Mouse (Mus musculus) forebrain, embryonic 13.5 days (tissue): Measurements from ENCODE around the gene Kcnk13. TPM values are rescaled to one million over a fixed set of nuclear protein-coding genes. Genes with fewer than 3 reads are reported as not detected.

Experiments used
- ATAC-seq: fragments of 200-750 bp; cut with Nextera tagmentation; 2 replicates; pipeline ENCODE4 v1.8.0; 2017
- H3K27ac ChIP-seq: fragments of 300-500 bp; sonication (generic); 2 replicates; pipeline ENCODE4 v1.5.1; 2015; ENCODE audit warnings: inconsistent platforms, mild to moderate bottlenecking, moderate library complexity
- H3K27me3 ChIP-seq: fragments of 300-500 bp; sonication (generic); 2 replicates; pipeline ENCODE4 v1.6.1; 2015; ENCODE audit warnings: mild to moderate bottlenecking, inconsistent platforms
- H3K36me3 ChIP-seq: fragments of 300-500 bp; sonication (generic); 2 replicates; pipeline ENCODE4 v1.6.1; 2015; ENCODE audit warnings: mild to moderate bottlenecking, inconsistent platforms; ENCODE audit not compliant: poor library complexity, severe bottlenecking
- H3K4me1 ChIP-seq: fragments of 300-500 bp; sonication (generic); 2 replicates; pipeline ENCODE4 v1.6.1; 2015; ENCODE audit warnings: inconsistent platforms
- H3K4me2 ChIP-seq: fragments of 300-500 bp; sonication (generic); 2 replicates; pipeline ENCODE4 v1.6.1; 2015; ENCODE audit warnings: inconsistent platforms, mild to moderate bottlenecking, moderate library complexity
- H3K4me3 ChIP-seq: fragments of 300-500 bp; sonication (generic); 2 replicates; pipeline ENCODE4 v1.5.1; 2015; ENCODE audit warnings: mild to moderate bottlenecking, inconsistent platforms
- H3K9ac ChIP-seq: fragments of 300-500 bp; sonication (generic); 2 replicates; pipeline ENCODE4 v1.6.1; 2015; ENCODE audit warnings: mild to moderate bottlenecking, inconsistent platforms
- H3K9me3 ChIP-seq: fragments of 300-500 bp; sonication (generic); replicated peaks from 2 replicates; pipeline ENCODE4 v1.6.1; 2016; ENCODE audit warnings: inconsistent platforms
- WGBS: fragments of 180-500 bp; shearing (Covaris S2); methylation state at CpG from one replicate; pipeline ENCODE4 v1.1.7; 2015; 5-methylcytosine and 5-hydroxymethylcytosine counted together
- polyA plus RNA-seq: library from polyadenylated mRNA; unstranded; fragments of >200 nt; fragmentation: Nextera tagmentation; extraction: Ambion mirVana; gene quantifications from 2 replicates; pipeline ENCODE4 v1.2.1, GENCODE M21; 2015

The Kcnk13 gene
- polyA plus RNA-seq, 1 experiment from 2014 or later = 0.49 TPM

GRCm38 (mm10) chr12:100000381-100000780 lies 36.1 kb downstream of the Kcnk13 start:
- H3K36me3 ChIP-seq = no peaks in the 10 kb centered on the region
- H3K4me3 ChIP-seq = no peak overlapping the region
- H3K9me3 ChIP-seq = no peaks in the 10 kb centered on the region
- no peaks in the 10 kb centered on the region for H3K27me3 ChIP-seq
- no peak overlapping the region for H3K27ac ChIP-seq
- H3K4me1 ChIP-seq = no peaks in the 10 kb centered on the region
- H3K4me2 ChIP-seq = no peak overlapping the region
- no peak for ATAC-seq
- 60% methylated on average over 7 of the region's 7 CpGs for WGBS
- no peak overlapping the region for H3K9ac ChIP-seq

GRCm38 (mm10) chr12:100001246-100001645 lies 36.9 kb downstream of the Kcnk13 start:
- no peak for ATAC-seq
- Histone ChIP-seq H3K36me3 (no peaks in the 10 kb centered on the region), H3K4me1 (no peaks in the 10 kb centered on the region), H3K4me3 (no peak overlapping the region), H3K9me3 (no peaks in the 10 kb centered on the region), H3K4me2 (no peak overlapping the region), H3K9ac (no peak overlapping the region), H3K27me3 (no peaks in the 10 kb centered on the region), H3K27ac (no peak overlapping the region)
- 94% methylated on average over 3 of the region's 3 CpGs for WGBS

- Histone ChIP-seq H3K9ac (no peak overlapping the region), H3K27me3 (no peaks in the 10 kb centered on the region), H3K27ac (no peak overlapping the region), H3K4me3 (no peak overlapping the region), H3K9me3 (no peaks in the 10 kb centered on the region), H3K36me3 (no peaks in the 10 kb centered on the region), H3K4me1 (no peaks in the 10 kb centered on the region), H3K4me2 (no peak overlapping the region)
- ATAC-seq = no peak
- 97% methylated on average over 3 of the region's 3 CpGs for WGBS
Observed at GRCm38 (mm10) chr12:100001910-100002309, 37.6 kb downstream of the Kcnk13 start.

GRCm38 (mm10) chr12:100002914-100003587 lies 38.8 kb downstream of the Kcnk13 start:
- H3K36me3 ChIP-seq = no peaks in the 10 kb centered on the region
- H3K4me3 ChIP-seq = no peak overlapping the region
- H3K9ac ChIP-seq = no peak overlapping the region
- no peak overlapping the region for H3K27ac ChIP-seq
- H3K9me3 ChIP-seq = no peaks in the 10 kb centered on the region
- no peaks in the 10 kb centered on the region for H3K27me3 ChIP-seq
- H3K4me2 ChIP-seq = no peak overlapping the region
- 13% methylated on average over 8 of the region's 8 CpGs for WGBS
- no peaks in the 10 kb centered on the region for H3K4me1 ChIP-seq
- ATAC-seq = peak; percentile 83

- no peak for ATAC-seq
- H3K27me3 ChIP-seq = no peaks in the 10 kb centered on the region
- no peaks in the 10 kb centered on the region for H3K36me3 ChIP-seq
- no peaks in the 10 kb centered on the region for H3K9me3 ChIP-seq
- no peak overlapping the region for H3K27ac ChIP-seq
- no peak overlapping the region for H3K9ac ChIP-seq
- WGBS = 96% methylated on average over 5 of the region's 5 CpGs
- H3K4me2 ChIP-seq = no peak overlapping the region
- no peaks in the 10 kb centered on the region for H3K4me1 ChIP-seq
- H3K4me3 ChIP-seq = no peak overlapping the region
Observed at GRCm38 (mm10) chr12:100005285-100005684, 41.0 kb downstream of the Kcnk13 start.

GRCm38 (mm10) chr12:100006681-100007080 lies 42.4 kb downstream of the Kcnk13 start:
- H3K27ac ChIP-seq = no peak overlapping the region
- no peaks in the 10 kb centered on the region for H3K36me3 ChIP-seq
- H3K4me2 ChIP-seq = no peak overlapping the region
- H3K9me3 ChIP-seq = no peaks in the 10 kb centered on the region
- H3K4me3 ChIP-seq = no peak overlapping the region
- ATAC-seq = no peak
- no peaks in the 10 kb centered on the region for H3K4me1 ChIP-seq
- H3K27me3 ChIP-seq = no peaks in the 10 kb centered on the region
- WGBS = 84% methylated on average over 2 of the region's 2 CpGs
- no peak overlapping the region for H3K9ac ChIP-seq

- Histone ChIP-seq H3K4me3 (no peak overlapping the region), H3K36me3 (no peaks in the 10 kb centered on the region), H3K9me3 (no peaks in the 10 kb centered on the region), H3K4me1 (no peaks in the 10 kb centered on the region), H3K9ac (no peak overlapping the region), H3K4me2 (no peak overlapping the region), H3K27me3 (no peaks in the 10 kb centered on the region), H3K27ac (no peak overlapping the region)
- 92% methylated on average over 3 of the region's 3 CpGs for WGBS
- ATAC-seq = no peak
Observed at GRCm38 (mm10) chr12:100012839-100013238, 48.5 kb downstream of the Kcnk13 start.

GRCm38 (mm10) chr12:100015146-100015545 lies 50.8 kb downstream of the Kcnk13 start:
- Histone ChIP-seq H3K4me1 (no peaks in the 10 kb centered on the region), H3K27ac (no peak overlapping the region), H3K4me2 (no peak overlapping the region), H3K9ac (no peak overlapping the region), H3K27me3 (no peaks in the 10 kb centered on the region), H3K4me3 (no peak overlapping the region), H3K36me3 (no peaks in the 10 kb centered on the region), H3K9me3 (no peaks in the 10 kb centered on the region)
- ATAC-seq = no peak
- WGBS = 91% methylated on average over 5 of the region's 5 CpGs

GRCm38 (mm10) chr12:100017709-100018108 lies 53.4 kb downstream of the Kcnk13 start:
- Histone ChIP-seq H3K27me3 (no peaks in the 10 kb centered on the region), H3K27ac (no peak overlapping the region), H3K4me3 (no peak overlapping the region), H3K4me1 (no peaks in the 10 kb centered on the region), H3K9me3 (no peaks in the 10 kb centered on the region), H3K4me2 (no peak overlapping the region), H3K36me3 (no peaks in the 10 kb centered on the region), H3K9ac (no peak overlapping the region)
- no peak for ATAC-seq
- WGBS = 86% methylated on average over 6 of the region's 6 CpGs

DNA sequence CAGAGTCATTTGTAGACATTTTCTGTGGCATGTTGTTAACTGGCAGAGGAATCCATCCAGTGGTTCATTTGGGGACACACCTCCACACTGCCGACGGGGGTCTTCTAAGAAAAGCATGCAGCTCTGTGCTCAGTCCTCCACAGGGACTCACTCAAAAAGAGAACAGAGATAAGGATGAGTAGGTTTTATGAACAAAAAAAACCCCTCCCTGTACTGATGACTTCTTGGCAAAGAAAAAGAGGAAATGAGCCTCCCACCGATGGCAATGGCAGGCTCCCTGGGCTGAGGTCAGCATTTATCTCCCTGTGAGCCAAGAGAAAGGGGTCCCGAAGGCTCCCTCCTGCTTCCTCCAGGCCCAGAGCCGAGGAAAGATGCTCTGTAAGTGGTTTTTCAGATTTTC lies 58.2 kb downstream of the Kcnk13 start:
- Histone ChIP-seq H3K9ac (no peak overlapping the region), H3K36me3 (no peaks in the 10 kb centered on the region), H3K9me3 (no peaks in the 10 kb centered on the region), H3K4me2 (no peak overlapping the region), H3K27me3 (peaks cover 5% of the 10 kb centered on the region; the same call in 1 of the 2 replicates), H3K4me3 (no peak overlapping the region), H3K27ac (no peak overlapping the region), H3K4me1 (peaks cover 7% of the 10 kb centered on the region; the same call in 1 of the 2 replicates)
- ATAC-seq = no peak
- WGBS = 88% methylated on average over 5 of the region's 5 CpGs

GRCm38 (mm10) chr12:100023821-100024365 lies 59.6 kb downstream of the Kcnk13 start:
- WGBS = 89% methylated on average over 12 of the region's 12 CpGs

DNA sequence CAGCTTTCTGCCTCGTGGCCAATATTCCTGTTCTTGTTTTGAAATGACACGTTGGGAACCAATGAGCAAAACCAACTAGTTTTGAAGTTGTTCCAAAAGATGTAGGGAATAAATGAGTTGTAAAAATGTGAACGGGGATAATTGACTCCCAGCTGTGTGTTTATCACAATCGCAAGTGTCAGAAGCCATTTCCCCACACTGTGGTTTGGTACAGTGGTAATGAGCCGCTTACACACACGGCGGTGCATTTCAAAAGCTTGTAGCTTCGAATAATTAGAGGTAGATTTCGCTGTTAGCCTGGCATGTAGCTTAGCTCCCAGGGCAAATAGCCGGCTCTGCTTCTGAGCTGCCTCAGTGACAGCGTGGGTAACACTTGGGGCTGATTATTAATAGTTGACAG lies 61.4 kb downstream of the Kcnk13 start:
- no peaks in the 10 kb centered on the region for H3K36me3 ChIP-seq
- H3K27ac ChIP-seq = no peak overlapping the region
- WGBS = 22% methylated on average over 11 of the region's 11 CpGs
- ATAC-seq = peak; percentile 50; the same call in 1 of the 2 replicates
- no peak overlapping the region for H3K4me3 ChIP-seq
- H3K4me2 ChIP-seq = no peak overlapping the region
- no peaks in the 10 kb centered on the region for H3K9me3 ChIP-seq
- H3K4me1 ChIP-seq = peaks cover 7% of the 10 kb centered on the region; the same call in 1 of the 2 replicates
- H3K27me3 ChIP-seq = peaks cover 5% of the 10 kb centered on the region; the same call in 1 of the 2 replicates
- no peak overlapping the region for H3K9ac ChIP-seq

More at GRCm38 (mm10) chr12:100023821-100024365, 59.6 kb downstream of the Kcnk13 start:
- peaks cover 5% of the 10 kb centered on the region; the same call in 1 of the 2 replicates for H3K27me3 ChIP-seq
- H3K9me3 ChIP-seq = no peaks in the 10 kb centered on the region
- peaks cover 7% of the 10 kb centered on the region; the same call in 1 of the 2 replicates for H3K4me1 ChIP-seq
- no peak overlapping the region for H3K4me2 ChIP-seq
- no peak overlapping the region for H3K9ac ChIP-seq
- no peak overlapping the region for H3K4me3 ChIP-seq
- no peaks in the 10 kb centered on the region for H3K36me3 ChIP-seq
- no peak overlapping the region for H3K27ac ChIP-seq
- no peak for ATAC-seq
